Mouse (Mus musculus) midbrain, embryonic 15.5 days (tissue): ENCODE data around the gene Prl5a1. TPM values are rescaled to one million over a fixed set of nuclear protein-coding genes. Genes with fewer than 3 reads are reported as not detected.

Experiments
- ATAC-seq: fragments of 200-750 bp; cut with Nextera tagmentation; replicated peaks from 2 replicates; pipeline ENCODE4 v1.8.0; 2017; ENCODE audit warnings: moderate TSS enrichment
- H3K27ac ChIP-seq: fragments of 300-500 bp; sonication (generic); 2 replicates; pipeline ENCODE4 v1.5.1; 2015; ENCODE audit warnings: mild to moderate bottlenecking, inconsistent platforms
- H3K27me3 ChIP-seq: fragments of 300-500 bp; sonication (generic); replicated peaks from 2 replicates; pipeline ENCODE4 v1.6.1; 2015; ENCODE audit warnings: inconsistent platforms
- H3K36me3 ChIP-seq: fragments of 300-500 bp; sonication (generic); replicated peaks from 2 replicates; pipeline ENCODE4 v1.6.1; 2015; ENCODE audit warnings: inconsistent platforms
- H3K4me1 ChIP-seq: fragments of 300-500 bp; sonication (generic); 2 replicates; pipeline ENCODE4 v1.6.1; 2015; ENCODE audit warnings: inconsistent platforms
- H3K4me2 ChIP-seq: fragments of 300-500 bp; sonication (generic); 2 replicates; pipeline ENCODE4 v1.6.1; 2015; ENCODE audit warnings: inconsistent platforms, mild to moderate bottlenecking, moderate library complexity
- H3K4me3 ChIP-seq: fragments of 300-500 bp; sonication (generic); 2 replicates; pipeline ENCODE4 v1.5.1; 2015; ENCODE audit warnings: mild to moderate bottlenecking, inconsistent platforms
- H3K9ac ChIP-seq: fragments of 300-500 bp; sonication (generic); 2 replicates; pipeline ENCODE4 v1.6.1; 2015; ENCODE audit warnings: mild to moderate bottlenecking, inconsistent platforms
- H3K9me3 ChIP-seq: fragments of 300-500 bp; sonication (generic); 2 replicates; pipeline ENCODE4 v1.6.1; 2016; ENCODE audit warnings: inconsistent platforms
- WGBS: fragments of 180-500 bp; shearing (Covaris S2); methylation state at CpG from one replicate; pipeline ENCODE4 v1.1.7; 2015; ENCODE audit warnings: mixed read lengths; 5-methylcytosine and 5-hydroxymethylcytosine counted together
- polyA plus RNA-seq: library from polyadenylated mRNA; unstranded; fragments of >200 nt; fragmentation: Nextera tagmentation; extraction: Ambion mirVana; gene quantifications from 2 replicates; pipeline ENCODE4 v1.2.1, GENCODE M21; 2015

Prl5a1 gene
- polyA plus RNA-seq, result not detected in 2 replicates

GRCm38 (mm10) chr13:28142184-28142583 lies at the start of gene Prl5a1:
Gene Prl5a1 (plus strand): TSS chr13:28142484.
- no peaks in the 10 kb centered on the region for H3K36me3 ChIP-seq
- H3K4me3 ChIP-seq, result no peak within 1 kb of the TSS
- no peaks in the 10 kb centered on the region for H3K27me3 ChIP-seq
- WGBS, result 92% methylated on average over 6 of the region's 6 CpGs
- ATAC-seq, result no peak
- no peak within 1 kb of the TSS for H3K4me2 ChIP-seq
- H3K4me1 ChIP-seq, result no peaks in the 10 kb centered on the region
- H3K9ac ChIP-seq, result no peak within 1 kb of the TSS
- H3K27ac ChIP-seq, result no peak within 1 kb of the TSS
- H3K9me3 ChIP-seq, result no peaks in the 10 kb centered on the region

- Histone ChIP-seq H3K27me3 (no peaks in the 10 kb centered on the region), H3K9me3 (no peaks in the 10 kb centered on the region), H3K27ac (no peak overlapping the region), H3K4me1 (no peaks in the 10 kb centered on the region), H3K4me3 (no peak overlapping the region), H3K36me3 (no peaks in the 10 kb centered on the region), H3K4me2 (no peak overlapping the region), H3K9ac (no peak overlapping the region)
- no peak for ATAC-seq
Measured at GRCm38 (mm10) chr13:28096161-28096560, 46.1 kb upstream of the Prl5a1 start.

- Histone ChIP-seq H3K27ac (no peak overlapping the region), H3K36me3 (no peaks in the 10 kb centered on the region), H3K4me2 (no peak overlapping the region), H3K27me3 (no peaks in the 10 kb centered on the region), H3K9me3 (no peaks in the 10 kb centered on the region), H3K4me1 (no peaks in the 10 kb centered on the region), H3K9ac (no peak overlapping the region), H3K4me3 (no peak overlapping the region)
- WGBS, result 86% methylated on average over 3 of the region's 3 CpGs
- ATAC-seq, result no peak
Measured at GRCm38 (mm10) chr13:28108536-28108935, 33.7 kb upstream of the Prl5a1 start.

- WGBS, result 84% methylated on average over 2 of the region's 2 CpGs
- no peak overlapping the region for H3K4me3 ChIP-seq
- no peaks in the 10 kb centered on the region for H3K27me3 ChIP-seq
- no peaks in the 10 kb centered on the region for H3K9me3 ChIP-seq
- no peaks in the 10 kb centered on the region for H3K36me3 ChIP-seq
- no peak overlapping the region for H3K4me2 ChIP-seq
- H3K9ac ChIP-seq, result no peak overlapping the region
- ATAC-seq, result no peak
- no peaks in the 10 kb centered on the region for H3K4me1 ChIP-seq
- H3K27ac ChIP-seq, result no peak overlapping the region
Measured at GRCm38 (mm10) chr13:28132781-28133180, 9.5 kb upstream of the Prl5a1 start.

DNA sequence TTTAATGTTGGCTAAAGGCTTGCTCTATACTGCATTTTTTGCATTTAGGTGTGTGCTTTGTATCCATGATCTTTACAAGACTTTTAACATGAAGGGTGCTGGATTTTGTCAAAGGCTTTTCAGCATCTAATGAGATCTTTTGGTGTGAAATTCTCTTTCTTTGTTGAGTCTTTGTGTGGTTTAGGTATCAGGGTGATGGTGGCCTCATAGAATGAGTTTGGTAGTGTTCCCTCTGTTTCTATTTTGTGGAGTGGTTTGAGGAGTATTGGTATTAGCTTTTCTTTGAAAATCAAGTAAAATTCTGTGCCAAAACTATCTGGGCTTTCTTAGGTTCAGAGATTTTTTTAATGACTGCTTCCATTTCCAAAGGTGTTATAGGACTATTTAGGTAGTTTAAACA lies 6.5 kb upstream of the Prl5a1 start:
- no peak overlapping the region for H3K4me2 ChIP-seq
- no peaks in the 10 kb centered on the region for H3K36me3 ChIP-seq
- H3K27me3 ChIP-seq, result no peaks in the 10 kb centered on the region
- H3K4me3 ChIP-seq, result no peak overlapping the region
- H3K9me3 ChIP-seq, result no peaks in the 10 kb centered on the region
- no peak overlapping the region for H3K9ac ChIP-seq
- ATAC-seq, result no peak
- no peaks in the 10 kb centered on the region for H3K4me1 ChIP-seq
- no peak overlapping the region for H3K27ac ChIP-seq

Other genes starting within 250 kb of the Prl5a1 start
- not detected in 2 replicates for gene Prl4a1, start 126.3 kb upstream of the Prl5a1 start, polyA plus RNA-seq
- gene Gm11361, start 115.0 kb downstream of the Prl5a1 start, polyA plus RNA-seq, result 3.2 and 3.4 TPM in 2 replicates